Mouse (Mus musculus): ENCODE results near the gene Fam83b. TPM values are rescaled to one million over a fixed set of nuclear protein-coding genes. Genes with fewer than 3 reads are reported as not detected.

Gene Fam83b
- polyA plus RNA-seq, 1 experiment from 2014 or later = 4.9 TPM

GRCm38 (mm10) chr9:76583943-76584342 lies 17.0 kb upstream of the Fam83b start:
- Histone ChIP-seq H3K4me3 (ENCODE audit: low read depth, low read length) (no peak overlapping the region), H3K9ac (ENCODE audit: low read depth, low read length) (no peak overlapping the region), H3K4me2 (replicated peaks; ENCODE audit: low read depth) (no peak overlapping the region), H3K4me1 (replicated peaks; ENCODE audit: control insufficient read depth, insufficient read depth, low read length) (no peaks in the 10 kb centered on the region), H3K27me3 (replicated peaks; ENCODE audit: control insufficient read depth, insufficient read depth, low read length) (no peaks in the 10 kb centered on the region), H3K27ac (ENCODE audit: low read depth, low read length) (no peak overlapping the region), H3K9me3 (ENCODE audit: control insufficient read depth) (no peaks in the 10 kb centered on the region), H3K36me3 (ENCODE audit: control insufficient read depth, insufficient read depth) (no peaks in the 10 kb centered on the region)
- no peak for ATAC-seq
- 49% methylated on average over 6 of the region's 6 CpGs for WGBS
- TF ChIP-seq CTCF (IDR thresholded peaks at IDR 0.05; ENCODE audit: low read depth) = no peak

- H3K4me3 ChIP-seq (ENCODE audit: low read depth, low read length) = no peak overlapping the region
- no peak overlapping the region for H3K4me2 ChIP-seq (replicated peaks; ENCODE audit: low read depth)
- no peak overlapping the region for H3K9ac ChIP-seq (ENCODE audit: low read depth, low read length)
- TF ChIP-seq CTCF (IDR thresholded peaks at IDR 0.05; ENCODE audit: low read depth) = no peak
- WGBS = 37% methylated on average over 5 of the region's 5 CpGs
- no peaks in the 10 kb centered on the region for H3K27me3 ChIP-seq (replicated peaks; ENCODE audit: control insufficient read depth, insufficient read depth, low read length)
- H3K36me3 ChIP-seq (ENCODE audit: control insufficient read depth, insufficient read depth) = no peaks in the 10 kb centered on the region
- H3K27ac ChIP-seq (ENCODE audit: low read depth, low read length) = 0 out of 2 replicates have a peak overlapping the region, but pooled peaks have one; percentile 30
- no peaks in the 10 kb centered on the region for H3K9me3 ChIP-seq (ENCODE audit: control insufficient read depth)
- H3K4me1 ChIP-seq (replicated peaks; ENCODE audit: control insufficient read depth, insufficient read depth, low read length) = no peaks in the 10 kb centered on the region
- ATAC-seq = peak; percentile 92
Measured at GRCm38 (mm10) chr9:76581966-76582365, 15.1 kb upstream of the Fam83b start.

GRCm38 (mm10) chr9:76567281-76567655 lies 352 bp upstream of the Fam83b start:
- Histone ChIP-seq H3K4me3 (ENCODE audit: low read depth, low read length) (peak overlapping the region; percentile 61), H3K27me3 (replicated peaks; ENCODE audit: control insufficient read depth, insufficient read depth, low read length) (no peaks in the 10 kb centered on the region), H3K4me2 (replicated peaks; ENCODE audit: low read depth) (peak overlapping the region; percentile 66), H3K36me3 (ENCODE audit: control insufficient read depth, insufficient read depth) (no peaks in the 10 kb centered on the region), H3K9ac (ENCODE audit: low read depth, low read length) (peak overlapping the region; percentile 55), H3K4me1 (replicated peaks; ENCODE audit: control insufficient read depth, insufficient read depth, low read length) (no peaks in the 10 kb centered on the region; the same call in 1 of the 2 replicates), H3K27ac (ENCODE audit: low read depth, low read length) (peak overlapping the region; percentile 84), H3K9me3 (ENCODE audit: control insufficient read depth) (no peaks in the 10 kb centered on the region)
- no peak for TF ChIP-seq CTCF (IDR thresholded peaks at IDR 0.05; ENCODE audit: low read depth)
- WGBS = 3% methylated on average over 12 of the region's 13 CpGs
- ATAC-seq = no peak

DNA sequence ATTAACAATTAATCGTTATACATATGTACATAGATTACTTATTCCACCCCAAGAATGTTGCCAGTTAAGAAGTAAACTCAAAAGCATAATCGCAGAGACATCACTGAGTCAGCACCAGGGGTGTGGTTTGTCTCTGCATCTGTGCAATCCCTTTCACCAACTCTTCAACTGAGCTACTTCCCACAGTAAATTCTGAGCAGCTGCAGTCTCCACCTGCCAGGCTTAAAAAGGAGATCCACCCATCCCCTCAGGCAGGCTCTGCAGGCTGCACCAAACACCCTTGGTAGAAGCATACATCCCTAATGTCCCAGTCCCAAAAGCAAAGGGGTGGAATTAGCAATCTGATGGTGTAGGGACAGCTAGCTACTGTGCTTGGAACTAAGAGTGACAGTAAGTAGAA lies 1.3 kb downstream of the Fam83b start:
- peak overlapping the region; percentile 61 for H3K4me3 ChIP-seq (ENCODE audit: low read depth, low read length)
- no peak for TF ChIP-seq CTCF (IDR thresholded peaks at IDR 0.05; ENCODE audit: low read depth)
- H3K36me3 ChIP-seq (ENCODE audit: control insufficient read depth, insufficient read depth) = no peaks in the 10 kb centered on the region
- no peaks in the 10 kb centered on the region for H3K27me3 ChIP-seq (replicated peaks; ENCODE audit: control insufficient read depth, insufficient read depth, low read length)
- no peak for ATAC-seq
- WGBS = 46% methylated on average over 2 of the region's 2 CpGs
- H3K9me3 ChIP-seq (ENCODE audit: control insufficient read depth) = no peaks in the 10 kb centered on the region
- no peak overlapping the region for H3K9ac ChIP-seq (ENCODE audit: low read depth, low read length)
- H3K4me1 ChIP-seq (replicated peaks; ENCODE audit: control insufficient read depth, insufficient read depth, low read length) = no peaks in the 10 kb centered on the region; the same call in 1 of the 2 replicates
- peak overlapping the region; percentile 66 for H3K4me2 ChIP-seq (replicated peaks; ENCODE audit: low read depth)
- no peak overlapping the region for H3K27ac ChIP-seq (ENCODE audit: low read depth, low read length)

- H3K27ac ChIP-seq (ENCODE audit: low read depth, low read length) = no peak overlapping the region
- no peak for TF ChIP-seq CTCF (IDR thresholded peaks at IDR 0.05; ENCODE audit: low read depth)
- H3K27me3 ChIP-seq (replicated peaks; ENCODE audit: control insufficient read depth, insufficient read depth, low read length) = no peaks in the 10 kb centered on the region
- H3K4me3 ChIP-seq (ENCODE audit: low read depth, low read length) = no peak overlapping the region
- 54% methylated on average over 1 of the region's 1 CpGs for WGBS
- no peaks in the 10 kb centered on the region; the same call in 1 of the 2 replicates for H3K4me1 ChIP-seq (replicated peaks; ENCODE audit: control insufficient read depth, insufficient read depth, low read length)
- no peaks in the 10 kb centered on the region for H3K36me3 ChIP-seq (ENCODE audit: control insufficient read depth, insufficient read depth)
- no peak overlapping the region for H3K9ac ChIP-seq (ENCODE audit: low read depth, low read length)
- no peak for ATAC-seq
- H3K9me3 ChIP-seq (ENCODE audit: control insufficient read depth) = no peaks in the 10 kb centered on the region
- no peak overlapping the region for H3K4me2 ChIP-seq (replicated peaks; ENCODE audit: low read depth)
Measured at GRCm38 (mm10) chr9:76564071-76564470, 2.8 kb downstream of the Fam83b start.

- Histone ChIP-seq H3K9ac (ENCODE audit: low read depth, low read length) (no peak overlapping the region), H3K27ac (ENCODE audit: low read depth, low read length) (no peak overlapping the region), H3K4me3 (ENCODE audit: low read depth, low read length) (no peak overlapping the region), H3K36me3 (ENCODE audit: control insufficient read depth, insufficient read depth) (no peaks in the 10 kb centered on the region), H3K4me1 (replicated peaks; ENCODE audit: control insufficient read depth, insufficient read depth, low read length) (no peaks in the 10 kb centered on the region; the same call in 1 of the 2 replicates), H3K27me3 (replicated peaks; ENCODE audit: control insufficient read depth, insufficient read depth, low read length) (no peaks in the 10 kb centered on the region), H3K4me2 (replicated peaks; ENCODE audit: low read depth) (no peak overlapping the region), H3K9me3 (ENCODE audit: control insufficient read depth) (no peaks in the 10 kb centered on the region)
- no peak for ATAC-seq
- 44% methylated on average over 6 of the region's 6 CpGs for WGBS
- TF ChIP-seq CTCF (IDR thresholded peaks at IDR 0.05; ENCODE audit: low read depth) = no peak
Measured at GRCm38 (mm10) chr9:76562794-76563193, 4.1 kb downstream of the Fam83b start.

GRCm38 (mm10) chr9:76559240-76559639 lies 7.7 kb downstream of the Fam83b start:
- WGBS = 59% methylated on average over 2 of the region's 2 CpGs
- H3K4me1 ChIP-seq (replicated peaks; ENCODE audit: control insufficient read depth, insufficient read depth, low read length) = 0 out of 2 replicates have a peak, but pooled peaks cover 3% of the 10 kb centered on the region
- ATAC-seq = peak; percentile 61
- no peak overlapping the region for H3K9ac ChIP-seq (ENCODE audit: low read depth, low read length)
- no peak overlapping the region for H3K4me2 ChIP-seq (replicated peaks; ENCODE audit: low read depth)
- H3K27ac ChIP-seq (ENCODE audit: low read depth, low read length) = no peak overlapping the region
- H3K4me3 ChIP-seq (ENCODE audit: low read depth, low read length) = no peak overlapping the region
- H3K36me3 ChIP-seq (ENCODE audit: control insufficient read depth, insufficient read depth) = no peaks in the 10 kb centered on the region
- no peaks in the 10 kb centered on the region for H3K9me3 ChIP-seq (ENCODE audit: control insufficient read depth)
- no peak for TF ChIP-seq CTCF (IDR thresholded peaks at IDR 0.05; ENCODE audit: low read depth)
- no peaks in the 10 kb centered on the region for H3K27me3 ChIP-seq (replicated peaks; ENCODE audit: control insufficient read depth, insufficient read depth, low read length)
